Mouse (Mus musculus) limb, embryonic 11.5 days (tissue): ENCODE data around the gene Tlx3. TPM values are rescaled to one million over a fixed set of nuclear protein-coding genes. Genes with fewer than 3 reads are reported as not detected.

Source experiments
- ATAC-seq: fragments of 200-750 bp; cut with Nextera tagmentation; 2 replicates; pipeline ENCODE4 v1.8.0; 2017; ENCODE audit warnings: low read depth; ENCODE audit not compliant: insufficient number of reproducible peaks, low FRiP score, low TSS enrichment
- DNase-seq: peaks from one replicate; pipeline ENCODE4 v3.0.0-alpha.2; 2015; ENCODE audit warnings: low spot score
- H3K27ac ChIP-seq: fragments of 300-500 bp; sonication (generic); replicated peaks from 2 replicates; pipeline ENCODE4 v1.5.1; 2014; ENCODE audit warnings: low read depth, mild to moderate bottlenecking, low read length
- H3K27me3 ChIP-seq: fragments of 300-500 bp; sonication (generic); 2 replicates; pipeline ENCODE4 v1.6.1; 2014; ENCODE audit warnings: mild to moderate bottlenecking, low read length, mixed read lengths; ENCODE audit not compliant: control insufficient read depth, insufficient read depth
- H3K36me3 ChIP-seq: fragments of 300-500 bp; sonication (generic); 2 replicates; pipeline ENCODE4 v1.6.1; 2014; ENCODE audit warnings: mild to moderate bottlenecking, low read length, moderate library complexity, mixed read lengths; ENCODE audit not compliant: control insufficient read depth, insufficient read depth
- H3K4me1 ChIP-seq: fragments of 300-500 bp; sonication (generic); 2 replicates; pipeline ENCODE4 v1.6.1; 2014; ENCODE audit warnings: low read length, mixed read lengths; ENCODE audit not compliant: control insufficient read depth, insufficient read depth
- H3K4me2 ChIP-seq: fragments of 300-500 bp; sonication (generic); 2 replicates; pipeline ENCODE4 v1.6.1; 2014; ENCODE audit warnings: low read depth, mild to moderate bottlenecking, moderate library complexity; ENCODE audit not compliant: severe bottlenecking
- H3K4me3 ChIP-seq: fragments of 300-500 bp; sonication (generic); 2 replicates; pipeline ENCODE4 v1.5.1; 2014; ENCODE audit warnings: low read depth, low read length
- H3K9ac ChIP-seq: fragments of 300-500 bp; sonication (generic); 2 replicates; pipeline ENCODE4 v1.6.1; 2014; ENCODE audit warnings: mild to moderate bottlenecking, low read length
- H3K9me3 ChIP-seq: fragments of 300-500 bp; sonication (generic); 2 replicates; pipeline ENCODE4 v1.6.1; 2016; ENCODE audit warnings: low read length; ENCODE audit not compliant: control insufficient read depth
- WGBS: fragments of 180-500 bp; shearing (Covaris S2); extraction: QIAGEN DNeasy Blood & Tissue Kit; methylation state at CpG from one replicate; pipeline ENCODE4 v1.1.7; 2014; 5-methylcytosine and 5-hydroxymethylcytosine counted together
- polyA plus RNA-seq: library from polyadenylated mRNA; unstranded; fragments of >200 nt; fragmentation: Nextera tagmentation; extraction: Ambion mirVana; gene quantifications from 2 replicates; pipeline ENCODE4 v1.2.1, GENCODE M21; 2014

The Tlx3 gene
- polyA plus RNA-seq, 1 experiment from 2014 or later = not detected

DNA sequence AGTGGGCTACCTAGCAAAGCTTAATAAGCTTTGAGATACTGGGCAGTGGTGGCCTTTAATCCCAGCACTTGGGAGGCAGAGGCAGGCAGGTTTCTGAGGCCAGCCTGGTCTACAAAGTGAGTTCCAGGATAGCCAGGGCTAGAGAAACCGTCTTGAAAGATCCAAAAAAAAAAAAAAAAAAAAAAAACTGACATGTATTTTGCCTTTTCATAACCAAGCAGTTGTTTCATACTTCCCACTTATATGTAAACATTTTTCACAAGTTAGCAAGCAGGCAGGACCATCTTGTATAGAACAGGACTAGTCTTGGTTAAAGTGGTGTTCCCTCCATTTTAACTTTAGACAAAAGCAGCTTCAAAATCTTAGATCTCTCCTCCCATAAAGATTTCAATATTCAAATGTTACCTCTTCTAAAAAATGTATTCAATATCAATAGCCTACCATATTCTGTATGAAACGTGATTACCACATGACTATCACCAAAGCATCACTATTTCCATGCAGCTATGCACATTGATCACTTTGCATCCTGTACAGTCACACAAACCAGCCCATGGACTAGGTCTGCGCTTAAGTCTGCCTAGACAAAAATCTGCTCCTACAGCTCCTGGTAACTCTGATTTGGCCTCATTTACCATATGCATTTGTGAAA lies 52.1 kb downstream of the Tlx3 start:
- no peak for ATAC-seq

More for the DNA sequence above, 52.1 kb downstream of the Tlx3 start:
- no peaks in the 10 kb centered on the region for H3K9me3 ChIP-seq
- WGBS = 69% methylated on average over 3 of the region's 3 CpGs
- H3K27me3 ChIP-seq = peaks cover 8% of the 10 kb centered on the region; the same call in 1 of the 2 replicates
- H3K4me1 ChIP-seq = peaks cover 14% of the 10 kb centered on the region
- H3K9ac ChIP-seq = no peak overlapping the region
- no peak for DNase-seq
- no peak overlapping the region for H3K4me2 ChIP-seq
- H3K36me3 ChIP-seq = peaks cover 14% of the 10 kb centered on the region
- no peak overlapping the region for H3K27ac ChIP-seq
- no peak overlapping the region for H3K4me3 ChIP-seq

Other genes with a start within 250 kb of the Tlx3 start
- gene Fgf18, start 56.2 kb downstream of the Tlx3 start, polyA plus RNA-seq = 12.7 and 16.8 TPM in 2 replicates
- 1,519 and 1,530 TPM in 2 replicates for gene Npm1, start 40.4 kb downstream of the Tlx3 start, polyA plus RNA-seq
- gene Gm12117, start 73.1 kb upstream of the Tlx3 start, polyA plus RNA-seq = not detected in 2 replicates